Mouse (Mus musculus): ENCODE results near the gene Il18bp.

Il18bp gene

DNA sequence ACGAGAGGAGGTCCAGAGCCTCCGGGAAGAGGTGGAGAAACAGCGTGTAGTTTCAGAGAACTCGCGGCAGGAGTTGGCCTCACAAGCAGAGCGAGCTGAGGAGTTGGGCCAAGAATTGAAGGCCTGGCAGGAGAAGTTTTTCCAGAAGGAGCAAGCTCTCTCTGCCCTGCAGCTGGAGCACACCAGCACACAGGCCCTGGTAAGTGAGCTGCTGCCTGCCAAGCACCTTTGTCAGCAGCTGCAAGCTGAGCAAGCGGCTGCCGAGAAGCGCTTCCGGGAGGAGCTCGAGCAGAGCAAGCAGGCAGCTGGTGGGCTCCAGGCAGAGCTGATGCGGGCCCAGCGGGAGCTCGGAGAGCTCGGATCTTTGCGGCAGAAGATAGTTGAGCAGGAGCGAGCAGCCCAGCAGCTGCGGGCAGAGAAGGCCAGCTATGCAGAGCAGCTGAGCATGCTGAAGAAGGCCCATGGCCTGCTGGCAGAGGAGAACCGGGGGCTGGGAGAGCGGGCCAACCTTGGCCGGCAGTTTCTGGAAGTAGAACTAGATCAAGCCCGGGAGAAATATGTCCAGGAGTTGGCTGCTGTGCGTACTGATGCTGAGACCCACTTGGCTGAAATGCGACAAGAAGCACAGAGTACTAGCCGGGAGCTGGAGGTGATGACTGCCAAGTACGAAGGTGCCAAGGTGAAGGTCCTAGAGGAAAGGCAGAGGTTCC lies 17.4 kb downstream of the Il18bp start:
- no peak for DNase-seq

DNA sequence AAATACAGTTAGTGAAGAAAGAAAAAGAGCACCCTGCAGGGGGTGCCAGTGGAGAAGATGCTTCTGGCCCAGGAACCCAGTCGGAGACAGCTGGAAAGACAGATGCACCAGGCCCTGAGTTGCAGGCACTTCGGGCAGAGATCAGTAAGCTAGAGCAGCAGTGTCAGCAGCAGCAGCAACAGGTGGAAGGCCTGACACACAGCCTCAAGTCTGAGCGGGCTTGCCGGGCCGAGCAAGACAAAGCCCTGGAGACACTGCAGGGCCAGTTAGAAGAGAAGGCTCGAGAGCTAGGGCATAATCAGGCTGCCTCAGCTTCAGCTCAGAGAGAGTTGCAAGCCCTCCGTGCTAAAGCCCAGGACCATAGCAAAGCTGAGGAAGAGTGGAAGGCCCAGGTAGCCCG lies 18.2 kb downstream of the Il18bp start:
- no peak for DNase-seq

DNA sequence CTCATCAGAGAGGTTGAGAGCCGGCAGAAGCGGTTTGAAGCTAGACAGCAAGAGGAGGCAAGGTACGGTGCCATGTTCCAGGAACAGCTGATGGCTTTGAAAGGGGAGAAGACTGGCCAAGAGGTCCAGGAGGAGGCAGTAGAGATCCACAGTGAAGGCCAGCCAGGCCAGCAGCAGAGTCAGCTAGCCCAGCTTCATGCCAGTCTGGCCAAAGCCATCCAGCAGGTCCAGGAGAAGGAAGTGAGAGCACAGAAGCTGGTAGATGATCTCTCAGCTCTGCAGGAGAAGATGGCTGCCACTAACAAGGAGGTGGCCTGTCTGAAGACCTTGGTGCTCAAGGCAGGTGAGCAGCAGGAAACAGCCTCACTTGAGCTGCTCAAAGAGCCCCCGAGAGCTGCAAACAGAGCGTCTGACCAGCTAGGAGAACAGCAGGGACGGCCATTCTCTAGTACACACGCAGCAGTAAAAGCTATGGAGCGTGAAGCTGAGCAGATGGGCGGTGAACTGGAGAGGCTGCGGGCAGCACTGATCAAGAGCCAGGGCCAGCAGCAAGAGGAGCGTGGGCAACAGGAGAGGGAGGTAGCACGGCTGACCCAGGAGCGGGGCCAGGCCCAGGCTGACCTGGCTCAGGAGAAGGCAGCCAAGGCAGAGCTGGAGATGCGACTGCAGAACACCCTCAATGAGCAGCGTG lies 18.9 kb downstream of the Il18bp start:
- DNase-seq: no peak

GRCm38 (mm10) chr7:101998194-101998927 lies 20.1 kb downstream of the Il18bp start:
- DNase-seq: peak; percentile 59 to 80

- no peak for DNase-seq
These were observed 24.2 kb downstream of the Il18bp start for GRCm38 (mm10) chr7:101994241-101994640.

GRCm38 (mm10) chr7:101985081-101985480 lies 33.4 kb downstream of the Il18bp start:
- no peak for DNase-seq

DNA sequence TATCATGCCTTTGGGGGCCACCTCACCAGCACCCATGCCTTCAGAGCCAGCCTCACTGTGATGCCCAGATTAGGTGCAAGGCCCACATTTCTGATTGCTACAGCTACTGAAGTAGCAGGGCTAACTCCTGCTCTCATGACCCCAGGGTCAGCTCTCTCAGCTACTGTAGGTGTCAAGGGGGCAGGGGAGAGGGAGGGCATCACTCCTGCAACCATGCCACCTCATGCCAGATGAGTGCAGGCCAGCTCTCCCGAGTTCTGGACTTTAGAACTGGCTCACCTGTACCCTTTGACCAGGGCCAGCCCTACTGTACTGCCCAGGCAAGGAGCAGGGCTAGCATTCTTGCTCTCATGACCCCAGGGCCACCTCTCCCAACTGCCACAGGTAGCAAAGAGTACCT lies 35.8 kb downstream of the Il18bp start:
- no peak for DNase-seq

DNA sequence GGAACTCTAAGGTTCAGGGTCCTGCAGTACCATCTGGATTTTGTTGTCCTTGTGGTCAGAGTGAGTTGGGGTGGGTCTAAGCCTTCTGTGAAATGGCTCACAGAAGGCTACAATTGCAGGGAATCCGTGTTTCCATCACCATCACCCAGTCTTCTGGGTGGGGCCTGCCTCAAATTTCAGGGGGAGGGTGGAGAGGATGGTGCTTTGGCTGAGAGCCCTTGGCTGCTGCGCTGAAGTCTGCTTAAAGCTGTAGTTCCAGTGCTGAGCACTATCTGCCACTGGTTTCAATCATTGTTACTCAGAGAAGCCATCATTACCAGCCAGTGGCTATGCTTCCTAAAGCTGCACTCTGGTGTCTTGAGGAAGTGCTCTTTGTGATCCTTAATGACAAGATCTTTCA lies 44.0 kb downstream of the Il18bp start:
- DNase-seq: no peak

DNA sequence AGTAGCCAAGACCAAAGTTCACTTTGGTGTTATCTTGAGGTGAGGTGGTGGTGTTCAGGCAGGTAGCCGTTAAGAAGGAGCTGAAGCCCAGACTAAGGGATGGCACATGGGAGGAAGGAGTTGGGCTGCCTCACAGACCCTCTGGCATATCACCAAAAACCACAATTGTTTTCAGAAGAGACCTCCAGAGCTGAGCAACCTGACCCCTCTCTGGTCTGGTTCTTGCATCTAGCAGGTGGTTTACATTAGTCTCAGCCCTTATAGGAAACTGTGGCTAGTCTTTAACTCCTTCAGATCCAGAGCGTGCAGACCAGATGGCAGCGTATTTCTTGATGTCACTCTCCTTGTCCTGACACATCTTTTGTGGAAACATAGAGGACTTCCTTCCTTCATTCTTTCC lies 44.8 kb downstream of the Il18bp start:
- no peak for DNase-seq

DNA sequence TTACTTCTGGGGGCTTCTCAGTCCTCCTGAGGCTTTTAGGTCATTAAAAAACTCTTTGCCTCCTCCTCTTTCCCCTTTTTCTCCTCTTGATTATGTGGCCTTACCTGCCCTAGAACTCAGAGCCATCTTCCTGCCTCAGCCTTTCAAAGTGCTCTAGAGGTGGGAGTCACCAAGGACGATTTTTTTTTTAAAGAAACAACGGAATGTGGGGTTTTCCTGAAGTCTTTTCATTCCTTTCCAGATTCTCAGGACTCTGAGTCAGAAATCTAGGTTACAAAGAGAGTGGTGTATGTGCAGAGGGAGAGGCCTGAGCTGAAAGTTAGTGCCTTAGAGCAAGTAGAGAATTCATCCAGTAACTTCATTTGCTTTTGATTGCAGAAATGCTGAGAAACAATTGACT lies 46.8 kb downstream of the Il18bp start:
- no peak for DNase-seq

DNA sequence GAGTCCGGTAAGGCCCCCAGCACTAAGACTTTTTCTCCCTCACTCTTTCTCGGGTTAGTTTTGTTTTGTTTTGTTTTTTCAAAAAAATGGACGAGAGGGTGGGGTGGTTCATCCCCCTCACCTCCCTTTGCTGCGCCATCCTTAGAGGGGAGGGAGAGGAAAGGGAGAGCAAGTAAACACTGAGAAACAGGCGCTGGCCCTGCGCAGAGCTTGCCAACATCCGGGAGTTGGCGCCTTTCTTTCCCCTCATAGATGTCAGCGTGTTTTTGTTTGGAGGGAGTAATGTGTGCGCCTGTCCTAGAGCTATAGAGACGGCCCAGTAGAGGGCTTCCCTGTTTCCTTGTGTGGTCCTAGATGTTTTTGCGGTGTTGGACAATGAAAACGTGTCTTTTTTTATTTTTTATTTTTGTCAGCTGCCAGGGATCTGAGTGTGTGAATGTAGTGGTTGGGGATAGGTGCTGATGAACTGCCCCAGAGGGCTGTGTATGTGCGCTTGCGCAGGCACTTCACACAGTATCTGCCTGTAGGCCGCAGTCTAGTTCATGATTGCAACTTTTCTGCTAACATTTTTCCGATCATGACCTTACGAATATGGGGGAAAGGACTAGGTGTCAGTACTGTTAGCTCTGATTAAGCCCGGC lies 47.5 kb downstream of the Il18bp start:
- peak; percentile 38 to 54 for DNase-seq

- peak; percentile 74 to 76 for DNase-seq
These were observed 48.1 kb downstream of the Il18bp start for GRCm38 (mm10) chr7:101970429-101970775.

- DNase-seq: peak; percentile 76 to 85
These were observed 48.6 kb downstream of the Il18bp start for GRCm38 (mm10) chr7:101969694-101970428.

GRCm38 (mm10) chr7:101968751-101969150 lies 49.7 kb downstream of the Il18bp start:
- no peak for DNase-seq

DNA sequence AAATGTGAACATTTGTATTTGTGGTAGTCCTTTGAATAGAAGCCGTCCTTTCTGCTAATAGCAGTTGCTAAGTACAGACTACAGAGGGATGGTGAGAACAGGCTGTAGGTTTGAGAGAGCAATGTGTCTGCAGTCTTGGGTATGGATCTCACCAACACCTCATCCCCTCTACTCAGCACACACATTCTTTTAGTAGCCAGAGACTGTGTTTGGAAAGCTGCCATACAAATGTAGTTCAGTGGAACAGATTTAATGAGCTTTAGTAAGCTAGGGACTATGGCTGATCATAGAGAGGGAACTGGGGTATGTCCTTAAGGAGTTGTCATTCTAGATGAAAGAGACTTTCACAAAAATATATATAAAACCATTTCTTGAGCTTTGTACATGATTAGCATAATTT lies 51.2 kb downstream of the Il18bp start:
- DNase-seq: no peak

- no peak for DNase-seq
These were observed 52.9 kb downstream of the Il18bp start for GRCm38 (mm10) chr7:101965606-101966005.

All from spleen, adult 18-20 months (tissue).